Mouse (Mus musculus) hindbrain, embryonic 12.5 days (tissue): Measurements from ENCODE around the gene Ddx31. TPM values are rescaled to one million over a fixed set of nuclear protein-coding genes. Genes with fewer than 3 reads are reported as not detected.

ENCODE experiments used
- ATAC-seq: fragments of 200-750 bp; cut with Nextera tagmentation; 2 replicates; pipeline ENCODE4 v1.8.0; 2017; ENCODE audit warnings: moderate TSS enrichment; ENCODE audit not compliant: low FRiP score
- H3K27ac ChIP-seq: fragments of 300-500 bp; sonication (generic); 2 replicates; pipeline ENCODE4 v1.5.1; 2016; ENCODE audit warnings: mild to moderate bottlenecking
- H3K27me3 ChIP-seq: fragments of 300-500 bp; sonication (generic); 2 replicates; pipeline ENCODE4 v1.6.1; 2016; ENCODE audit warnings: mild to moderate bottlenecking
- H3K36me3 ChIP-seq: fragments of 300-500 bp; sonication (generic); 2 replicates; pipeline ENCODE4 v1.6.1; 2016; ENCODE audit warnings: mild to moderate bottlenecking
- H3K4me1 ChIP-seq: fragments of 300-500 bp; sonication (generic); 2 replicates; pipeline ENCODE4 v1.6.1; 2016
- H3K4me2 ChIP-seq: fragments of 300-500 bp; sonication (generic); replicated peaks from 2 replicates; pipeline ENCODE4 v1.6.1; 2016; ENCODE audit warnings: mild to moderate bottlenecking
- H3K4me3 ChIP-seq: fragments of 300-500 bp; sonication (generic); 2 replicates; pipeline ENCODE4 v1.5.1; 2016; ENCODE audit warnings: mild to moderate bottlenecking
- H3K9ac ChIP-seq: fragments of 300-500 bp; sonication (generic); 2 replicates; pipeline ENCODE4 v1.6.1; 2016; ENCODE audit warnings: mild to moderate bottlenecking, moderate library complexity
- H3K9me3 ChIP-seq: fragments of 300-500 bp; sonication (generic); replicated peaks from 2 replicates; pipeline ENCODE4 v1.6.1; 2016; ENCODE audit warnings: mild to moderate bottlenecking
- WGBS: fragments of 180-500 bp; shearing (Covaris S2); methylation state at CpG from one replicate; pipeline ENCODE4 v1.1.7; 2016; 5-methylcytosine and 5-hydroxymethylcytosine counted together
- polyA plus RNA-seq: library from polyadenylated mRNA; unstranded; fragments of >200 nt; fragmentation: Nextera tagmentation; extraction: Ambion mirVana; gene quantifications from 2 replicates; pipeline ENCODE4 v1.2.1, GENCODE M21; 2016

The Ddx31 gene
- polyA plus RNA-seq, 1 experiment from 2014 or later, result 16.7 TPM

GRCm38 (mm10) chr2:28829265-28829664 lies 10.9 kb upstream of the Ddx31 start:
- Histone ChIP-seq H3K36me3 (peaks cover 84% of the 10 kb centered on the region), H3K9ac (no peak overlapping the region), H3K4me3 (no peak overlapping the region), H3K27me3 (no peaks in the 10 kb centered on the region), H3K4me2 (no peak overlapping the region), H3K27ac (no peak overlapping the region), H3K4me1 (no peaks in the 10 kb centered on the region), H3K9me3 (no peaks in the 10 kb centered on the region)
- 38% methylated on average over 4 of the region's 4 CpGs for WGBS
- no peak for ATAC-seq

GRCm38 (mm10) chr2:28836181-28836940 lies 3.8 kb upstream of the Ddx31 start:
- 84% methylated on average over 3 of the region's 3 CpGs for WGBS
- ATAC-seq, result no peak
- H3K27me3 ChIP-seq, result no peaks in the 10 kb centered on the region
- H3K9ac ChIP-seq, result no peak overlapping the region
- H3K27ac ChIP-seq, result no peak overlapping the region
- H3K36me3 ChIP-seq, result peaks cover 35% of the 10 kb centered on the region
- no peak overlapping the region for H3K4me2 ChIP-seq
- H3K9me3 ChIP-seq, result no peaks in the 10 kb centered on the region
- H3K4me3 ChIP-seq, result no peak overlapping the region
- H3K4me1 ChIP-seq, result peaks cover 24% of the 10 kb centered on the region

DNA sequence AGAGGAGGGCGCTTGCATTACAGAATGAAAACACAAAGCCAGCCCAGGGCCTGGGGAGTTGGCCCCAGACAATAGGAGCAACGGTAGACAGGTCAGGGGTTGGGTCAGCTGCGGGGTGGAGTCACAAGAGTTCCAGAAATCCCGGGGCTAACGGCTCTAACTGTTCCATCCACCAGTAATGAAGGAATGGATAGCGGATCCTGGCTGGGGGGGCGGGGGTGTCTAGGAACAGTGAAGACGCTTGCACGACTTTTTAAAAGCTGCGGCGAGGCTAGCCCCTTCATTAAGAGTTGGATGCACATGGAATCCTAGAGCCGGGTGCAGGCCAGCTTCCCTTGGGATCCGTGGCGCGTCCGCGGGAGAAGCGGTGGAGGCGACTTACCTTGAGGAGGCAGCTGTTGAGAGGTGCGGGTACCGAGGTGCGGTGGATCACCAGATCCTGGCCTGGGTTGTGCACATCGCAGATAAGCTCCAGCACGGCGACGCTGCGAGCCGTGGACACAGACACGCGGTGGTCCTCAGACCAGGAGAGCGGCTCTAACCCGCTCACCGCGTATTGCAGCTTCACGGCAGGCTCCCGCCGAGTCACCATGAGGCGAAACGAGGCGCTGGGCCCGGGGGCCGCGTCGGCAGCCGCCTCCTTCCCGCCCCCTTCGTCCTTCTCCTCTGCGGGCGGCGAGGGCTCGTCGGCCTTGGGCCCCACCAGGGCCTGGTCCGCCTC lies 545 bp upstream of the Ddx31 start:
- Histone ChIP-seq H3K27me3 (no peaks in the 10 kb centered on the region), H3K9me3 (no peaks in the 10 kb centered on the region), H3K36me3 (peaks cover 6% of the 10 kb centered on the region), H3K4me1 (peaks cover 41% of the 10 kb centered on the region), H3K27ac (peak overlapping the region; percentile 88), H3K4me3 (peak overlapping the region; percentile 98), H3K4me2 (peak overlapping the region; percentile 81), H3K9ac (peak overlapping the region; percentile 92)
- ATAC-seq, result peak; percentile 65
- under 1% methylated on average over 52 of the region's 53 CpGs for WGBS

DNA sequence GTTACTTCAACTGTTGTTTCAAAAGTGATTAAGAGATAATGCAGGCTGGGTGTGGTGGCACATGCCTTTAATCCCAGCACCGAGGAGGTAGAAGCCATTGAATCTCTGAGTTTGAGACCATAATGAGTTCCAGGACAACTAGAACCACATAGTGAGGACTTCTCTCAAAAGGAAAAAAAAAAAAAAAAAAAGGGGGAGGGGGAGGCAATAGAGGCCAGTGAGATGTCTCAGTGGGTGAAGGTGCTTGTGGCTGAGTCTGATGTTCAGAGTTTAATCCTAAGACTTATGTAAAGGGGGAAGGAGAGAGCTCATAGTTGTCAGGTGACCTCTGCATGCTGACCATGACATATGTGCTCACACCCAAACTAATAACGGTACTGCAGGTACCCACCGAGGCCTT lies 1.8 kb downstream of the Ddx31 start:
- H3K9me3 ChIP-seq, result no peaks in the 10 kb centered on the region
- 81% methylated on average over 3 of the region's 3 CpGs for WGBS
- no peak for ATAC-seq
- peaks cover 23% of the 10 kb centered on the region for H3K36me3 ChIP-seq
- H3K4me2 ChIP-seq, result peak overlapping the region; percentile 81
- H3K4me1 ChIP-seq, result peaks cover 38% of the 10 kb centered on the region
- H3K4me3 ChIP-seq, result no peak overlapping the region
- no peak overlapping the region for H3K27ac ChIP-seq
- no peak overlapping the region for H3K9ac ChIP-seq
- H3K27me3 ChIP-seq, result no peaks in the 10 kb centered on the region

DNA sequence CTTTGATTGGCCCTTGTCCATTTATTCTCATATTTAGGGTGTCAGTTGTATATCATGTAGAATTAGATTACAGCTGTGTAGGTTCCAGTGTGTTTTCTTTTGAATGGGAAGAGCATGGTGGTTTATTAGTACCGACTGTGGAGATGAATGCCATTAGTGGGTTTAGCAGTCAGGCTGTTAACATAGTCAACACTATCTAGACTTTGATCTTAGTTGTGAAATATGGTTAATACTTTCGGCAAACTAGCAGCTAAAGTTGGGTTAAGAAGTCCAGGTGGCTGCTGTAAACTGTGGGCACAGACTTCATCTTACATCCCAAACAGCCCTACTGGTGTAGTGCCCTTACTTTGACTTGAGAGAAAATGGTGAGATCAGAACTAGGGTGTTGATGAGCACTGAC lies 8.7 kb downstream of the Ddx31 start:
- Histone ChIP-seq H3K27me3 (no peaks in the 10 kb centered on the region), H3K4me2 (no peak overlapping the region), H3K9ac (no peak overlapping the region), H3K36me3 (peaks cover 68% of the 10 kb centered on the region), H3K4me1 (no peaks in the 10 kb centered on the region), H3K4me3 (no peak overlapping the region), H3K9me3 (no peaks in the 10 kb centered on the region), H3K27ac (no peak overlapping the region)
- WGBS, result 91% methylated on average over 2 of the region's 2 CpGs
- ATAC-seq, result no peak

- H3K36me3 ChIP-seq, result peaks cover 61% of the 10 kb centered on the region
- H3K4me1 ChIP-seq, result no peaks in the 10 kb centered on the region
- H3K9me3 ChIP-seq, result no peaks in the 10 kb centered on the region
- no peak for ATAC-seq
- H3K4me3 ChIP-seq, result no peak overlapping the region
- no peak overlapping the region for H3K9ac ChIP-seq
- no peak overlapping the region for H3K4me2 ChIP-seq
- WGBS, result 88% methylated on average over 3 of the region's 3 CpGs
- no peaks in the 10 kb centered on the region for H3K27me3 ChIP-seq
- no peak overlapping the region for H3K27ac ChIP-seq
Measured at GRCm38 (mm10) chr2:28852594-28852993, 12.4 kb downstream of the Ddx31 start.

- H3K36me3 ChIP-seq, result peaks cover 55% of the 10 kb centered on the region
- no peak overlapping the region for H3K4me2 ChIP-seq
- no peak overlapping the region for H3K4me3 ChIP-seq
- no peak overlapping the region for H3K27ac ChIP-seq
- no peak for ATAC-seq
- no peak overlapping the region for H3K9ac ChIP-seq
- no peaks in the 10 kb centered on the region for H3K27me3 ChIP-seq
- no peaks in the 10 kb centered on the region for H3K9me3 ChIP-seq
- WGBS, result 95% methylated on average over 2 of the region's 2 CpGs
- no peaks in the 10 kb centered on the region for H3K4me1 ChIP-seq
Measured at GRCm38 (mm10) chr2:28855773-28856172, 15.6 kb downstream of the Ddx31 start.

DNA sequence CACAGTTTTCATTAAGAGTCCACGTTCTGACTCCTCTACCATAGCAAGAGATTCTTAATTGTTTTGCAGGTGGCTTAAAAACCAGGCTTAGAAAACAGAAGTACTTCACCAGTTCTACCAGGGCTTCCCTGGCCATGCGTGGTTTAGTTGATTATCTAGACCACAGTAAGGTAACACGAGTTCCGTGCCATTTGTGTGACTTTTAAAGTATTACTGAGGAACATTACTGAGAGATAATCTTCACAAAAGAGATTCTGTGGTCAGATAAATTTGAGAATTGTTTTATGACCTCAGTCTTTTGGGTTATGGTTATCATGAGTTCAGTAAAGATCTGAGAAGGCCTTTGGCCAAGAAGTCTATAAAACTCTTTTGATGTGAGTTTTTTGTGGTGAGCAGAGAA lies 19.1 kb downstream of the Ddx31 start:
- H3K4me3 ChIP-seq, result no peak overlapping the region
- no peak overlapping the region for H3K27ac ChIP-seq
- H3K9me3 ChIP-seq, result no peaks in the 10 kb centered on the region
- 94% methylated on average over 4 of the region's 4 CpGs for WGBS
- no peak overlapping the region for H3K4me2 ChIP-seq
- peaks cover 71% of the 10 kb centered on the region for H3K36me3 ChIP-seq
- H3K27me3 ChIP-seq, result no peaks in the 10 kb centered on the region
- no peaks in the 10 kb centered on the region for H3K4me1 ChIP-seq
- H3K9ac ChIP-seq, result no peak overlapping the region
- ATAC-seq, result no peak

GRCm38 (mm10) chr2:28860678-28861423 lies 20.6 kb downstream of the Ddx31 start:
- H3K4me1 ChIP-seq, result no peaks in the 10 kb centered on the region
- no peak overlapping the region for H3K27ac ChIP-seq
- ATAC-seq, result no peak
- H3K27me3 ChIP-seq, result no peaks in the 10 kb centered on the region
- no peak overlapping the region for H3K4me3 ChIP-seq
- WGBS, result 88% methylated on average over 8 of the region's 8 CpGs
- no peak overlapping the region for H3K4me2 ChIP-seq
- no peak overlapping the region for H3K9ac ChIP-seq
- peaks cover 79% of the 10 kb centered on the region for H3K36me3 ChIP-seq
- H3K9me3 ChIP-seq, result no peaks in the 10 kb centered on the region

- H3K27me3 ChIP-seq, result no peaks in the 10 kb centered on the region
- no peak overlapping the region for H3K4me3 ChIP-seq
- H3K9me3 ChIP-seq, result no peaks in the 10 kb centered on the region
- peaks cover 81% of the 10 kb centered on the region for H3K36me3 ChIP-seq
- ATAC-seq, result no peak
- H3K4me2 ChIP-seq, result no peak overlapping the region
- no peak overlapping the region for H3K9ac ChIP-seq
- no peaks in the 10 kb centered on the region for H3K4me1 ChIP-seq
- no peak overlapping the region for H3K27ac ChIP-seq
Measured at GRCm38 (mm10) chr2:28863857-28864256, 23.7 kb downstream of the Ddx31 start.

DNA sequence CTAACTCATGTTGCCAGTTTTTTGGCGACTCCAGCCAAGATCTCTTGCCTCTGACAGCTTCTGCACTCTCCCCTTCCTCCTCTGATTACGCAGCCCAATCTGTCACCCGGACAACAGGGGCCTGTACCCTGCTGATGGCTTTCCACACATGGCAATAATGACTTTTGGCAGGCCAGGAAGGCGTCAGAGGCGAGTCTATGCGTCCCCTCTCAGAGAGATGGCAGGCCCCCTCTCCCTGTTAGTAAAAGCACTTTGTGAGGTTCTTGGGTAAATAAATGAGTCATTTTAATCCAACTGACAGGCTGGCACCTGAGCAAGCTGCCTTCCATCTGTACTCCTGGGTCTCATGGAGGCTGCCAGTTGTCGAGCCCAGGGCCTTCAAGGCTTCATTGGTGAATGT lies 27.3 kb downstream of the Ddx31 start:
- Histone ChIP-seq H3K27ac (no peak overlapping the region), H3K4me3 (no peak overlapping the region), H3K4me1 (no peaks in the 10 kb centered on the region), H3K36me3 (peaks cover 53% of the 10 kb centered on the region), H3K4me2 (no peak overlapping the region), H3K9me3 (no peaks in the 10 kb centered on the region), H3K9ac (no peak overlapping the region), H3K27me3 (no peaks in the 10 kb centered on the region)
- WGBS, result 75% methylated on average over 7 of the region's 7 CpGs
- no peak for ATAC-seq

DNA sequence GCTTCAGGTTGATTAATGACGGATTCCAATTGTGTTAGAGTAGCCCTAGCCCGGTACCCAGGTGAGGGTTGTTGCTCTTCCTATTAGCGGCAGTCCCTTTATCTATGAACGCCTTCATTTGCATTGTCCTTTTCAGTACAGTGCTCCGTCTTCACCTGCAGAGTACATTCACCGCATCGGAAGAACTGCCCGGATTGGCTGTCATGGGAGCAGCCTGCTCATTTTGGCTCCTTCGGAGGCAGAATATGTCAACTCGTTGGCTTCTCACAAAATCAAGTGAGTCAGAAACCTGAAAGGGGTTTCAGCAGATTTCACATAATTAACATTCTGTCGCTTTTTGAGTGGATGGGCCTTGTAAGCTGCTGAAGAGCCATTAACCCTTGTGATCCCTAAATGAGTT lies 35.3 kb downstream of the Ddx31 start:
- Histone ChIP-seq H3K36me3 (peaks cover 49% of the 10 kb centered on the region), H3K4me3 (no peak overlapping the region), H3K27me3 (no peaks in the 10 kb centered on the region), H3K4me2 (no peak overlapping the region), H3K9me3 (no peaks in the 10 kb centered on the region), H3K9ac (no peak overlapping the region), H3K27ac (no peak overlapping the region), H3K4me1 (no peaks in the 10 kb centered on the region)
- ATAC-seq, result no peak
- 89% methylated on average over 11 of the region's 11 CpGs for WGBS
